Mouse (Mus musculus) embryonic facial prominence, embryonic 13.5 days (tissue): ENCODE measurements around the gene Sfswap. TPM values are rescaled to one million over a fixed set of nuclear protein-coding genes. Genes with fewer than 3 reads are reported as not detected.

Experiments
- ATAC-seq: fragments of 200-750 bp; cut with Nextera tagmentation; 2 replicates; pipeline ENCODE4 v1.8.0; 2017; ENCODE audit warnings: low read depth; ENCODE audit not compliant: insufficient number of reproducible peaks, insufficient read depth, low FRiP score, low TSS enrichment
- H3K27ac ChIP-seq: fragments of 300-500 bp; sonication (generic); 2 replicates; pipeline ENCODE4 v1.5.1; 2015; ENCODE audit warnings: moderate library complexity, mild to moderate bottlenecking, inconsistent platforms
- H3K27me3 ChIP-seq: fragments of 300-500 bp; sonication (generic); 2 replicates; pipeline ENCODE4 v1.6.1; 2015; ENCODE audit warnings: mild to moderate bottlenecking, inconsistent platforms
- H3K36me3 ChIP-seq: fragments of 300-500 bp; sonication (generic); 2 replicates; pipeline ENCODE4 v1.6.1; 2015; ENCODE audit warnings: mild to moderate bottlenecking, inconsistent platforms
- H3K4me1 ChIP-seq: fragments of 300-500 bp; sonication (generic); 2 replicates; pipeline ENCODE4 v1.6.1; 2015; ENCODE audit warnings: inconsistent platforms
- H3K4me2 ChIP-seq: fragments of 300-500 bp; sonication (generic); 2 replicates; pipeline ENCODE4 v1.6.1; 2015; ENCODE audit warnings: moderate library complexity, mild to moderate bottlenecking, inconsistent platforms
- H3K4me3 ChIP-seq: fragments of 300-500 bp; sonication (generic); 2 replicates; pipeline ENCODE4 v1.5.1; 2015; ENCODE audit warnings: mild to moderate bottlenecking, inconsistent platforms
- H3K9ac ChIP-seq: fragments of 300-500 bp; sonication (generic); 2 replicates; pipeline ENCODE4 v1.6.1; 2015; ENCODE audit warnings: mild to moderate bottlenecking, inconsistent platforms
- H3K9me3 ChIP-seq: fragments of 300-500 bp; sonication (generic); 2 replicates; pipeline ENCODE4 v1.6.1; 2016; ENCODE audit warnings: inconsistent platforms
- WGBS: fragments of 180-500 bp; shearing (Covaris S2); methylation state at CpG from one replicate; pipeline ENCODE4 v1.1.7; 2015; ENCODE audit warnings: mixed read lengths; 5-methylcytosine and 5-hydroxymethylcytosine counted together
- polyA plus RNA-seq: library from polyadenylated mRNA; unstranded; fragments of >200 nt; fragmentation: Nextera tagmentation; extraction: Ambion mirVana; gene quantifications from 2 replicates; pipeline ENCODE4 v1.2.1, GENCODE M21; 2015

Gene Sfswap
- polyA plus RNA-seq, 1 experiment from 2014 or later = 66.3 TPM

DNA sequence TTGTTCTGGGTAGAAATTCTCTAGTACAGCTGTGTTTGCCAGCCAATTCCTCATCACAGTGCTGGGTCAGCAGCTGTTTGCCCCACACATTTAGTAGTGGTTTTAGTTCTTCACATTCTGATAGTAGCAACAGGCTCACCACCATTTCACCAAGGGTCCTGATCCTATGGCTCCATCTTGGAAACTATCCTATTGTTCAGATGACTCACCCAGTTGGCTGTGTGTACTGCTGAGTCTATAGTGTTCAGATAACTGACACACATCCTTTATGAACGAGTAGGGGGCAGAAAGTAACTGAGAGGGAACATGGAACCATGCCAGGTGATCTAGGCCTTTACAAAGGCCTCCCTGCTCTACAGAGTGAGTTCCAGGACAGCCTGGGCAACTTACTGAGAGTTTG lies 28.6 kb downstream of the Sfswap start:
- Histone ChIP-seq H3K27me3 (no peaks in the 10 kb centered on the region), H3K4me1 (no peaks in the 10 kb centered on the region), H3K9me3 (no peaks in the 10 kb centered on the region), H3K4me3 (no peak overlapping the region), H3K36me3 (peaks cover 96% of the 10 kb centered on the region), H3K9ac (no peak overlapping the region), H3K27ac (no peak overlapping the region), H3K4me2 (no peak overlapping the region)
- ATAC-seq = no peak
- 68% methylated on average over 1 of the region's 1 CpGs for WGBS

DNA sequence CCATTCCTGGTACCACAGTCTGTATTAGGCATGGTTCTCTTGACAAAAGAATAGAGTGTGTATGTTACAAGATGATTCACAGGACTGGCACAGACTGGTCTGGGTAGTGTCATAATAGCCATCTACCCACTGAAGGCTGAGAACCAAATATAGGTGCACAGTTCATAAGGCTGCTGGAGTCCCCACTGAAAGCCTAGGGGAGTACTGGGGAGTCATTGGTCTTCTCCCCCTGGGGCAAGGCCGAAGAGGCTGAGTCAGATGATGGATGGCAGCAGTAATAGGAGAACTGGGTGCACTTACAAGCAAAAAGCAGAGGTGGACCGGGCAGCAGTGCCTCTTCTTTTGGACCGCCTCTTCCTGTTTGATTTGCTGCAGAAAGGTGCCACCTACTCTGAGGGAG lies 32.7 kb downstream of the Sfswap start:
- Histone ChIP-seq H3K9ac (no peak overlapping the region), H3K4me3 (no peak overlapping the region), H3K9me3 (no peaks in the 10 kb centered on the region), H3K27me3 (no peaks in the 10 kb centered on the region), H3K36me3 (peaks cover 91% of the 10 kb centered on the region), H3K4me2 (no peak overlapping the region), H3K27ac (no peak overlapping the region), H3K4me1 (no peaks in the 10 kb centered on the region)
- WGBS = 87% methylated on average over 3 of the region's 3 CpGs
- ATAC-seq = no peak

- WGBS = 78% methylated on average over 2 of the region's 2 CpGs
- Histone ChIP-seq H3K4me3 (no peak overlapping the region), H3K9ac (no peak overlapping the region), H3K27ac (no peak overlapping the region), H3K36me3 (peaks cover 91% of the 10 kb centered on the region), H3K27me3 (no peaks in the 10 kb centered on the region), H3K9me3 (no peaks in the 10 kb centered on the region), H3K4me2 (no peak overlapping the region), H3K4me1 (no peaks in the 10 kb centered on the region)
- ATAC-seq = no peak
Observed at GRCm38 (mm10) chr5:129534500-129534899, 33.5 kb downstream of the Sfswap start.

DNA sequence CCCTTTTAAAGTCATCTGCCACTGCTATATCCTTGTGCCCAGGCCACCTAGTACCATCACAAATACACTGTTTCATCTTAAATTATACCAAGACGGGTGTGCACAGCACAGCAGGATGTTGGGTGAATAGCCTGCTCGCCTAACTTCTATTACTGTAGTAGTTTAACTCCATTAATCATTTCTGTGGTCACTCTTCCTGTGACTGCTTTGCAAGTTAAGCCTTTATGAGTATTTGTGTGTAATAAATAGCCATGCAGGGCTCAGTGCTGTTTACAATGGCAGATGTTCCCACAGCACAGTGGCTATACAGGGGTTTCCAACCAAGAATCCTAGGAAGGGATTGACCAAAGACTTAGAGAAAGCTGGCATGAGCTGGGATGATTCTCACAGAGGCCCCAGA lies 34.0 kb downstream of the Sfswap start:
- Histone ChIP-seq H3K9ac (no peak overlapping the region), H3K27me3 (no peaks in the 10 kb centered on the region), H3K4me1 (no peaks in the 10 kb centered on the region), H3K9me3 (no peaks in the 10 kb centered on the region), H3K4me3 (no peak overlapping the region), H3K4me2 (no peak overlapping the region), H3K36me3 (peaks cover 91% of the 10 kb centered on the region), H3K27ac (no peak overlapping the region)
- ATAC-seq = no peak
- WGBS = 91% methylated on average over 2 of the region's 2 CpGs

GRCm38 (mm10) chr5:129535431-129535830 lies 34.4 kb downstream of the Sfswap start:
- Histone ChIP-seq H3K27ac (no peak overlapping the region), H3K36me3 (peaks cover 92% of the 10 kb centered on the region)
- 94% methylated on average over 3 of the region's 3 CpGs for WGBS

DNA sequence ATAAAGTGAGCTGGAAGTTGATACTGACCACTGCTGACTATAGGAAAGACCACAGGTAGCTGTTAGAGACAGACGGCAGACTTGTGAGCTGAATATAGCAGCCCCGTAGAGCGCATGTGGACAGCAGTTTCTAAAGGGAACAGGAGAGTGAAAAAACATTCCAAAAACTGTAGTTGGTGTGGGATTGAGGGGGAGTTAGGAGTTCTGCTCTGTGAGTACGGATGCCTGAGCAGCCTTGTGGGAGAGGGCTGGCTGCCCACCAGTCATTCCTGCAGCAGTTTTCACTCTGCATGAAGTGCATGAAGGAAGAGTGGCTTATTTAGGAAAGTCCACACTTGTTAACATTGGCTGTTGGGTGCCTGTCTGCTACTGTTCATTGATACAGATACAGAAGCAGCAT lies 37.8 kb downstream of the Sfswap start:
- Histone ChIP-seq H3K4me1 (no peaks in the 10 kb centered on the region), H3K9ac (no peak overlapping the region), H3K36me3 (peaks cover 92% of the 10 kb centered on the region), H3K4me3 (no peak overlapping the region), H3K27me3 (no peaks in the 10 kb centered on the region), H3K4me2 (no peak overlapping the region), H3K9me3 (no peaks in the 10 kb centered on the region), H3K27ac (no peak overlapping the region)
- 89% methylated on average over 4 of the region's 4 CpGs for WGBS
- ATAC-seq = no peak

More at GRCm38 (mm10) chr5:129535431-129535830, 34.4 kb downstream of the Sfswap start:
- Histone ChIP-seq H3K9ac (no peak overlapping the region), H3K4me3 (no peak overlapping the region), H3K9me3 (no peaks in the 10 kb centered on the region), H3K27me3 (no peaks in the 10 kb centered on the region), H3K4me1 (no peaks in the 10 kb centered on the region), H3K4me2 (no peak overlapping the region)
- no peak for ATAC-seq

- no peak for ATAC-seq
- WGBS = 83% methylated on average over 3 of the region's 3 CpGs
- Histone ChIP-seq H3K4me1 (no peaks in the 10 kb centered on the region), H3K4me3 (no peak overlapping the region), H3K9ac (no peak overlapping the region), H3K27me3 (no peaks in the 10 kb centered on the region), H3K9me3 (no peaks in the 10 kb centered on the region), H3K27ac (no peak overlapping the region), H3K36me3 (peaks cover 93% of the 10 kb centered on the region), H3K4me2 (no peak overlapping the region)
Observed at GRCm38 (mm10) chr5:129542236-129542635, 41.2 kb downstream of the Sfswap start.

DNA sequence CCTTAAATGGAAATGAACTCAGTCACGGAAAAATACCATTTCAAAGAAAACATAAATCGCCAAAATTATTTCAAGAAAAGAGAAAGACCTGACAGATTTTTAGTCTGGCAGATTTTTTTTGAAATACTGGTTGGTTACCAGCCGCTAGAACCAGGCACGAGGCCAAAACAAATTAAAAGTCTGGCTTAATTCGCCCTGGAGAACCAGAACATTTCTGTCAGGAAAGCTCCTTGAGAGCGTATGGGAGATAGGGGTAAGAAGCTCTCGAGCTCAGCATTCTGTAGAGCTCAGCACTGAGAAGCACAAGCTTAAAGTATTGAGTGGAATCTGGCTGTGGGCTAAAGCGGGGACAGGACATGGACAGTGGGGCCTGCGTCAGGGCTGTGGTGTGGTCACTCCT lies 44.8 kb downstream of the Sfswap start:
- H3K4me2 ChIP-seq = no peak overlapping the region
- no peak overlapping the region for H3K4me3 ChIP-seq
- 84% methylated on average over 9 of the region's 9 CpGs for WGBS
- ATAC-seq = no peak
- H3K9ac ChIP-seq = no peak overlapping the region
- no peaks in the 10 kb centered on the region for H3K4me1 ChIP-seq
- H3K36me3 ChIP-seq = peaks cover 93% of the 10 kb centered on the region
- H3K9me3 ChIP-seq = no peaks in the 10 kb centered on the region
- no peak overlapping the region for H3K27ac ChIP-seq
- no peaks in the 10 kb centered on the region for H3K27me3 ChIP-seq

DNA sequence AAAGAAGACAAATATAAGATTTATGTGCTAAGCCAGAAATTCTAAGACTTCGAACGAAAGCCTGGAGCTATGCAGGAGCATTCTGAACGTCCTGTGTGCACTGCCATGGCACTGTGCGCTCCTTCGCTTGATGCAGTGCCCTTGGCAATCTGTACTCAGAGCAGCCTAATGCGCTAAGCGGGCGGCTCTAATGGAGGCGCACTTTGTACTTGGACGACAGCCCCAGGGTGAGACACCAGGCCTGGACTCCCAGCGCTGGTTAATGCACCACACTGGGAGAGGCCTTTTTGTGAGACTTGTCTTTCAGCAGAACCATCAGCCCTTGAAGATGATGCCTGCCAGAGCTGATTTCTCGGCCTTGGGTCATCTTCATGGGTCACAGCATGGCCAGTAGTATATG lies 48.7 kb downstream of the Sfswap start:
- no peaks in the 10 kb centered on the region for H3K4me1 ChIP-seq
- WGBS = 90% methylated on average over 12 of the region's 12 CpGs
- no peak overlapping the region for H3K27ac ChIP-seq
- H3K9ac ChIP-seq = no peak overlapping the region
- no peaks in the 10 kb centered on the region for H3K9me3 ChIP-seq
- no peak for ATAC-seq
- no peak overlapping the region for H3K4me2 ChIP-seq
- no peak overlapping the region for H3K4me3 ChIP-seq
- peaks cover 95% of the 10 kb centered on the region for H3K36me3 ChIP-seq
- no peaks in the 10 kb centered on the region for H3K27me3 ChIP-seq

GRCm38 (mm10) chr5:129550790-129551189 lies 49.8 kb downstream of the Sfswap start:
- Histone ChIP-seq H3K9ac (no peak overlapping the region), H3K27ac (no peak overlapping the region), H3K9me3 (no peaks in the 10 kb centered on the region), H3K4me3 (no peak overlapping the region), H3K4me2 (no peak overlapping the region), H3K27me3 (no peaks in the 10 kb centered on the region), H3K4me1 (no peaks in the 10 kb centered on the region), H3K36me3 (peaks cover 98% of the 10 kb centered on the region)
- no peak for ATAC-seq
- 94% methylated on average over 6 of the region's 6 CpGs for WGBS

DNA sequence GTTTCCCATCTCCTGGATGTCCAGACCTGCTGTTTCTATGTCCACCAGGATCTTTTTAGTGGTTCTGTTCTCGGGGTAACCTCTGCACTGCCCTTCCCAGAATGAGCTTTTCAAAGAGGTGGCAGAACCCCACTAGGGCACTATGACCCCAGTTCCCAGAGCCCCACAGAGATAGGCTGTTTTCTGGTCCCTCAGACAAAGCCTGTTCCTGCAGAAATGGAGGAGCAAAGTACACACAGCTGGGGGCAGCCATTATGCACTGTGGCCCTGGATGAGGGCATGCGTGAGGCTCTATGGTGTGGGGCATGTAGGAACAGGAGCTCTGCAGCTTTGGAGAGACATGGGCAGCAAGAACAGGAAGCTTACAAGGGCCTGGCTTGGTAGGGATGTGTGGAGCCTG lies 51.0 kb downstream of the Sfswap start:
- Histone ChIP-seq H3K27ac (no peak overlapping the region), H3K4me2 (no peak overlapping the region), H3K9me3 (no peaks in the 10 kb centered on the region), H3K4me3 (no peak overlapping the region), H3K36me3 (peaks cover 97% of the 10 kb centered on the region), H3K9ac (no peak overlapping the region), H3K4me1 (no peaks in the 10 kb centered on the region), H3K27me3 (no peaks in the 10 kb centered on the region)
- 95% methylated on average over 2 of the region's 2 CpGs for WGBS
- no peak for ATAC-seq

- Histone ChIP-seq H3K4me3 (no peak overlapping the region), H3K36me3 (peaks cover 95% of the 10 kb centered on the region), H3K4me1 (no peaks in the 10 kb centered on the region), H3K9me3 (no peaks in the 10 kb centered on the region), H3K27me3 (no peaks in the 10 kb centered on the region), H3K27ac (no peak overlapping the region), H3K4me2 (no peak overlapping the region), H3K9ac (no peak overlapping the region)
- 93% methylated on average over 6 of the region's 6 CpGs for WGBS
- ATAC-seq = no peak
Observed at GRCm38 (mm10) chr5:129553642-129554041, 52.6 kb downstream of the Sfswap start.

DNA sequence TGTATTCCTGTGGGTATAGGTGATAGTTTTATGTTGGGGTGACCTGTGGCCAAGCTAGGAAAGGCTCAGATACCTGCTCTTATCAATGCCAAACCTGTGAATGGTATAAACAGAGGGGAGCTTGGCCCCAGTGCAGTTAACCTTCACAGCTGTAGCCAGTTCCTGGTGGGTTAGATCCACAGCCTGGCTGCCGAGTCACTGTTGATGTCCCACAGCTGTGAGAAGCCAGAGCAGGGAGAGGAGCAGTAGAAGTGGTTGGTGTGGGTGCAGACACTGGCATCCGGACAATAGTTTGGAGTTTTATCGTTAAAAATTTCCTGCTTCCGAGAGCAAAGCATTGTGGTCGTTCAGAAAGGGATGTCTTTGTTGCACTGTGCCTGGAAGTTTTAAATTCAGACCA lies 57.6 kb downstream of the Sfswap start:
- no peak for ATAC-seq
- Histone ChIP-seq H3K4me1 (no peaks in the 10 kb centered on the region), H3K27ac (no peak overlapping the region), H3K4me2 (no peak overlapping the region), H3K9ac (no peak overlapping the region), H3K4me3 (no peak overlapping the region), H3K36me3 (peaks cover 93% of the 10 kb centered on the region), H3K27me3 (no peaks in the 10 kb centered on the region), H3K9me3 (no peaks in the 10 kb centered on the region)
- WGBS = 86% methylated on average over 5 of the region's 5 CpGs
